Mouse (Mus musculus) embryonic facial prominence, embryonic 11.5 days (tissue): ENCODE measurements at regions not wholly inside any gene's neighbourhood (a gene's known extent, or its start where the extent isn't known, plus 50 kb on each side); places are given as distances from the start of the nearest gene placed in this dataset.
A peak's percentile ranks its signal among the peaks of the same experiment; 100 is the strongest.
"Not testable (repeated sequence)": the region's sequence is repeated elsewhere in the genome, so short reads cannot be mapped to it uniquely, and the experiment has no call there.

Experiments
- ATAC-seq: fragments of 200-750 bp; cut with Nextera tagmentation; replicated peaks from 2 replicates; pipeline ENCODE4 v1.8.0; 2017; ENCODE audit warnings: low read depth; ENCODE audit not compliant: insufficient number of reproducible peaks, low FRiP score, low TSS enrichment
- DNase-seq: peaks from one replicate; pipeline ENCODE4 v3.0.0-alpha.2; 2015; ENCODE audit warnings: low spot score
- H3K27ac ChIP-seq: fragments of 300-500 bp; sonication (generic); replicated peaks from 2 replicates; pipeline ENCODE4 v1.5.1; 2014; ENCODE audit warnings: mild to moderate bottlenecking, low read depth, low read length, control low read depth
- H3K27me3 ChIP-seq: fragments of 300-500 bp; sonication (generic); 2 replicates; pipeline ENCODE4 v1.6.1; 2014; ENCODE audit warnings: mild to moderate bottlenecking, low read length, moderate library complexity, mixed read lengths; ENCODE audit not compliant: control insufficient read depth, insufficient read depth
- H3K36me3 ChIP-seq: fragments of 300-500 bp; sonication (generic); replicated peaks from 2 replicates; pipeline ENCODE4 v1.6.1; 2014; ENCODE audit warnings: low read depth, mild to moderate bottlenecking, low read length, moderate library complexity, mixed read lengths; ENCODE audit not compliant: control insufficient read depth, insufficient read depth
- H3K4me1 ChIP-seq: fragments of 300-500 bp; sonication (generic); 2 replicates; pipeline ENCODE4 v1.6.1; 2014; ENCODE audit warnings: low read length, mixed read lengths; ENCODE audit not compliant: control insufficient read depth, insufficient read depth
- H3K4me2 ChIP-seq: fragments of 300-500 bp; sonication (generic); 2 replicates; pipeline ENCODE4 v1.6.1; 2014; ENCODE audit warnings: low read depth, mild to moderate bottlenecking, control low read depth, low read length, moderate library complexity
- H3K4me3 ChIP-seq: fragments of 300-500 bp; sonication (generic); 2 replicates; pipeline ENCODE4 v1.5.1; 2014; ENCODE audit warnings: low read depth, low read length, control low read depth
- H3K9ac ChIP-seq: fragments of 300-500 bp; sonication (generic); replicated peaks from 2 replicates; pipeline ENCODE4 v1.6.1; 2014; ENCODE audit warnings: mild to moderate bottlenecking, control low read depth, low read length
- H3K9me3 ChIP-seq: fragments of 300-500 bp; sonication (generic); replicated peaks from 2 replicates; pipeline ENCODE4 v1.6.1; 2016; ENCODE audit warnings: mild to moderate bottlenecking, low read length, inconsistent platforms, mixed read lengths; ENCODE audit not compliant: control insufficient read depth
- WGBS: fragments of 180-500 bp; shearing (Covaris S2); extraction: QIAGEN DNeasy Blood & Tissue Kit; methylation state at CpG from one replicate; pipeline ENCODE4 v1.1.7; 2014; 5-methylcytosine and 5-hydroxymethylcytosine counted together

DNA sequence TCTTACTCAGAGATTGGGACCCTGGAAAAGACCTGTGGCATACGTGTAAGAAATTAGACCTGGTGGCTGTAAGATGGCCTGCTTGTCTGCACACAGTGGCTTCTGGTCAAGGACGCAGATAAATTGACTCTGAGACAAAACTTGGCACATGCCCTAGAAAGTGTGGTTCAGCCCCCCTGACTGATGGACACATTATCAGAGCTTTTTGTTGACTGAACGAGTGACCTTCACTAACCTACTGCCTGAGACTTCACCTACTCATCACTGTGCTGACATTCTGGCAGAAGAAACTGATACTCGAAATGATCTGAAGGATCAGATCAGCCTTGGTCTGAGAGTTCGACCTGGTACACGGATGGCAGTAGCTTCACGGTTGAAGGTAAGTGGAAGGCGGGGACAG, 330.9 kb upstream of the B430218F22Rik start:
- not testable (repeated sequence) for ATAC-seq, H3K9me3 ChIP-seq, H3K27me3 ChIP-seq, H3K4me1 ChIP-seq, H3K36me3 ChIP-seq, H3K4me2 ChIP-seq, DNase-seq, H3K9ac ChIP-seq, H3K4me3 ChIP-seq, H3K27ac ChIP-seq
- WGBS = 88% methylated on average over 8 of the region's 8 CpGs

DNA sequence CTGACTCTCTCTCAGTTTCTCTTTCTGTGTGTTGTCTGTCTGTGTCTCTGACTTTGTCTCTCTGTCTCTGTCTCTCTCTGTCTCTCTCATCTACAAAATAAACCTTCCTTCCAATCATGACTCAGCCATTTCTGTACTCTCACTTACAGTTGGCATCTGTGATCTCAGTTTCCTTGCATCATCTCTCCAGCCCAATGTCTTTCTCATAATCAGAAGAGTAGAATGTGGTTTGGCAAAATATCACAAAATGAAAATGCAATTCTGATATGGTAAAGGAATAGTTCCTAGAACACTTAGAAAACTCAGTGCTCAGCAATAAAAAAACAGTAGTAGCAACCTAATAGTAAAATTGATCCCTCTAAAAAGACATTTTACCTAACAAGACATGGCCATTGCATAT, 320.9 kb upstream of the B430218F22Rik start:
- Histone ChIP-seq H3K9ac (no peak overlapping the region), H3K36me3 (no peaks in the 10 kb centered on the region), H3K4me2 (no peak overlapping the region), H3K4me3 (no peak overlapping the region), H3K9me3 (no peaks in the 10 kb centered on the region), H3K27me3 (no peaks in the 10 kb centered on the region), H3K4me1 (no peaks in the 10 kb centered on the region), H3K27ac (no peak overlapping the region)
- DNase-seq (no peak), ATAC-seq (no peak)

DNA sequence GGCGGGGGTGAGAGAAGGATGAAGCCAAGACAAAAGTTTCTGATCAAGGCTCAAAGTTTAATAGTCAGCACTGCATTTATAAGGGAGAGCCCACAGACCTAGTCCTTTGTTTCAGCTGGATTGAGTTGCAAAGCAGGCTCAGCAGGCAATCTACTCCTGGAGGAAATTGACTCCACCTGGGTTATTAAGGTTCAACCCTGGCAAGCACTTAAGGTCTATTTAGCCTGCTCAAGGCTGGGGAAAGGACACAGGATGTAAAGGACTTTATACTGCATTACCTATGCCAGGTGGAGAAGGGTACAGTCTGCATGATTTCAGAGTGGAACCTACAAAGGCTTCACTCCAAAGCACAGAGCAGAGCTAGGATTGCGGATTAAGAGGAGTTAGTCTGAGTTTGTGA, 318.4 kb upstream of the B430218F22Rik start:
- Histone ChIP-seq H3K4me3 (no peak overlapping the region), H3K4me1 (no peaks in the 10 kb centered on the region), H3K4me2 (no peak overlapping the region), H3K9me3 (no peaks in the 10 kb centered on the region), H3K27me3 (no peaks in the 10 kb centered on the region), H3K9ac (no peak overlapping the region), H3K36me3 (no peaks in the 10 kb centered on the region), H3K27ac (no peak overlapping the region)
- ATAC-seq (no peak), DNase-seq (peak; percentile 43)
- WGBS = 53% methylated on average over 2 of the region's 2 CpGs

DNA sequence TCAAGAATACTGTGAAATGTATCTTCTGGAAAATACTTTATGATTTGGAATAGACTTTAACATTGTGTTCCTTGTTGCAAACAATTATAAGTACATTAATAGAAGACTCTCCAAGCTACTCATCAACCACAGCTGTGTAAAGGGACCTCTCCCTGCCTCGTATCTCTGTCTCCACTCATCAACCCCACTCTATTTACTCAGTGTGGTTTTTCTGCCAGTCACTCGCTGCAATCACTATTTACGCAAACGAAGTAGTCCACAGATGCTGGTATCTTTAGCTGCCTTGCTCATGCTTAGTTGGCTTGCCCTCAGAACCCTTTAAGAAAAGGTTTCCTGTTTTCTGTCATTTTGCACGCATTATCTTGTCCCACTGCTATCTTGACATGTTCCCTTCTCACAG, 300.1 kb upstream of the B430218F22Rik start:
- WGBS = 76% methylated on average over 5 of the region's 5 CpGs
- Histone ChIP-seq H3K27ac (no peak overlapping the region), H3K4me2 (no peak overlapping the region), H3K36me3 (no peaks in the 10 kb centered on the region), H3K27me3 (no peaks in the 10 kb centered on the region), H3K4me3 (no peak overlapping the region), H3K4me1 (no peaks in the 10 kb centered on the region), H3K9ac (no peak overlapping the region), H3K9me3 (no peaks in the 10 kb centered on the region)
- DNase-seq = no peak
- ATAC-seq = no peak

DNA sequence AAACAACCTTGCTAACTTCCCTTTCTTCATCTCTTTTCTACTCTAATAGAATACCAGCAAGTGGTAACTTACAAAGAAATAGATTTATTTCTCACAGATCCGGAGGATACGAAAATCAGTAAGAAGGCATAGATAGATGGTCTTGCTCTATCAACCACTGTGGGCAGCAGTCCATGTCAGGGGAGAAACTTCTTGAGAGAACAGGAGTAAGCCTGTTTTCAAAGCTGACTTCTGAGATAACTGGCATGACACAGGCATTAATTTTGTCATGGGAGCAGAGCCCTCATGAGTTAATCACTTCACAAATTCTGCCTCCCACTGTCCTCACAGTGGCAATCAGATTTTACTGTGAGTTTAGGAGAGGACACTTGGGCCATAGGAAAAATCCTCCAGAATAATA, 299.5 kb upstream of the B430218F22Rik start:
- H3K27me3 ChIP-seq = no peaks in the 10 kb centered on the region
- ATAC-seq = no peak
- no peaks in the 10 kb centered on the region for H3K36me3 ChIP-seq
- DNase-seq = no peak
- WGBS = 90% methylated on average over 2 of the region's 2 CpGs
- H3K9ac ChIP-seq = no peak overlapping the region
- H3K4me2 ChIP-seq = no peak overlapping the region
- no peak overlapping the region for H3K27ac ChIP-seq
- H3K4me1 ChIP-seq = no peaks in the 10 kb centered on the region
- H3K4me3 ChIP-seq = no peak overlapping the region
- H3K9me3 ChIP-seq = no peaks in the 10 kb centered on the region

DNA sequence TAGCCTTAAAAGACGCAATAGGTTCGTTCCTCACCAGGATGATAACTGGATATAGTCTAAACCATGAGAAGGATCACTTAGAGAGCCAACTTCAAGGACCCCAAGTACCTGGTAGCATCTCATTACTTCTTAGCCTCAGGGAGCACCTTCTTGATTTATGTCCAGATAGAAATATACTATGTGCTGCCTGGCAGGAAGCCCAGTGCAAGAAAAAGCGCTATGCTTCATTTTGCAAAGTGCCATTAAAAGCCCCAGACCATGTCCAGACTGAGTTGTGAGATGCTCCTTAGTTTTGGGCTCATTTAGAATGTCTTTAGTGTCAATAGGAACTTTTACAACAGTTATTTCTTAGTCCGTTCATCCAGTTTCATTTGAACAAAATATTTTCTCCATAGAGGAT, 298.3 kb upstream of the B430218F22Rik start:
- Histone ChIP-seq H3K9ac (no peak overlapping the region), H3K4me2 (no peak overlapping the region), H3K9me3 (no peaks in the 10 kb centered on the region), H3K36me3 (no peaks in the 10 kb centered on the region), H3K4me1 (no peaks in the 10 kb centered on the region), H3K27me3 (no peaks in the 10 kb centered on the region), H3K27ac (no peak overlapping the region), H3K4me3 (no peak overlapping the region)
- DNase-seq = no peak
- no peak for ATAC-seq
- WGBS = 91% methylated on average over 4 of the region's 4 CpGs

DNA sequence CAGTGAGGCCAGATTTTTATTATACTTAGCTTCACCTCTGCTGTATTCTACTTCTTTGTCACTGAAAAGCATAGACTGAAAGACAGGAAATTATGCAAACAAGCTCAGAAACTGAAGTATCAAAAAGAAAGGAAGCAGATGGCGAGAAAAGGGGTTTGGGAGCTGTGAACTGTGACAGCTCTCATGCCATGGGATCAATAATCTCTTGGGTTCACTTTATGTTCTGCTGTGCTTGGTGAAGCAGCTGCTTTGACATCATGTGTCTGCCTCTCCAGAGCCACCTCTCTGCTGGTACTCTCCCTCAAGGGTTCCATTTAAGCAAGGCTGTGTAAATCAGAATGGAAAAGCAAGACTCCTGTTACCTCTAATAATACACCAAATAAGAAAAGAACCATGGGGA, 291.3 kb upstream of the B430218F22Rik start:
- no peak overlapping the region for H3K27ac ChIP-seq
- H3K27me3 ChIP-seq = no peaks in the 10 kb centered on the region
- H3K36me3 ChIP-seq = no peaks in the 10 kb centered on the region
- H3K4me3 ChIP-seq = no peak overlapping the region
- WGBS = 68% methylated on average over 1 of the region's 1 CpGs
- H3K4me1 ChIP-seq = no peaks in the 10 kb centered on the region
- H3K9ac ChIP-seq = no peak overlapping the region
- no peaks in the 10 kb centered on the region for H3K9me3 ChIP-seq
- no peak overlapping the region for H3K4me2 ChIP-seq
- ATAC-seq (no peak), DNase-seq (no peak)
